Mouse (Mus musculus) liver, embryonic 14.5 days (tissue): ENCODE measurements around the gene Magi1. TPM values are rescaled to one million over a fixed set of nuclear protein-coding genes. Genes with fewer than 3 reads are reported as not detected.
A peak's percentile ranks its signal among the peaks of the same experiment; 100 is the strongest.

Experiments
- ATAC-seq: fragments of 200-750 bp; cut with Nextera tagmentation; 2 replicates; pipeline ENCODE4 v1.8.0; 2017; ENCODE audit warnings: moderate number of reproducible peaks, mild to moderate bottlenecking, moderate library complexity; ENCODE audit not compliant: insufficient read depth
- DNase-seq, 3 experiments: peaks; one replicate each; pipeline ENCODE4 v3.0.0-alpha.2; 2012 to 2013; ENCODE audit warnings: low read depth in 3 of 3, low spot score in 3 of 3
- H3K27ac ChIP-seq: fragments of 300-500 bp; sonication (generic); 2 replicates; pipeline ENCODE4 v1.5.1; 2014; ENCODE audit warnings: moderate library complexity, mild to moderate bottlenecking, control low read depth, inconsistent platforms
- H3K27me3 ChIP-seq: fragments of 300-500 bp; sonication (generic); 2 replicates; pipeline ENCODE4 v1.6.1; 2014; ENCODE audit warnings: mild to moderate bottlenecking, low read length, moderate library complexity; ENCODE audit not compliant: control insufficient read depth, insufficient read depth
- H3K36me3 ChIP-seq: fragments of 300-500 bp; sonication (generic); replicated peaks from 2 replicates; pipeline ENCODE4 v1.6.1; 2014; ENCODE audit warnings: low read depth; ENCODE audit not compliant: control insufficient read depth, insufficient read depth
- H3K4me1 ChIP-seq, 2 experiments: fragments of 200-500 bp in 1 of 2; fragments of 300-500 bp in 1 of 2; sonication (generic) in 1 of 2; replicated peaks; 2 replicates each; pipeline ENCODE4 v1.6.1; 2012 to 2014; ENCODE audit warnings: antibody characterized with exemption in 1 of 2, inconsistent platforms in 1 of 2, low read length in 1 of 2; ENCODE audit not compliant: control insufficient read depth in 2 of 2, insufficient read depth in 2 of 2
- H3K4me2 ChIP-seq: fragments of 300-500 bp; sonication (generic); 2 replicates; pipeline ENCODE4 v1.6.1; 2014; ENCODE audit warnings: low read depth, mild to moderate bottlenecking, control low read depth, moderate library complexity
- H3K4me3 ChIP-seq, 2 experiments: fragments of 200-500 bp in 1 of 2; fragments of 300-500 bp in 1 of 2; sonication (generic) in 1 of 2; 2 replicates each; pipeline ENCODE4 v1.5.1; 2012 to 2014; ENCODE audit warnings: low read depth in 2 of 2, low read length in 2 of 2, mild to moderate bottlenecking in 2 of 2, control low read depth in 1 of 2, inconsistent platforms in 1 of 2, moderate library complexity in 1 of 2; ENCODE audit not compliant: insufficient read depth in 1 of 2
- H3K9ac ChIP-seq: fragments of 300-500 bp; sonication (generic); replicated peaks from 2 replicates; pipeline ENCODE4 v1.6.1; 2014; ENCODE audit warnings: mild to moderate bottlenecking, control low read depth, moderate library complexity
- H3K9me3 ChIP-seq: fragments of 300-500 bp; sonication (generic); 2 replicates; pipeline ENCODE4 v1.6.1; 2016; ENCODE audit warnings: low read length, mixed read lengths; ENCODE audit not compliant: control insufficient read depth
- CTCF ChIP-seq: IDR thresholded peaks from 2 replicates; pipeline ENCODE4 v1.5.1; 2016; ENCODE audit warnings: antibody characterized with exemption, low read depth, control low read depth
- EP300 ChIP-seq: IDR thresholded peaks from 2 replicates; pipeline ENCODE4 v1.6.1; 2016; ENCODE audit warnings: antibody characterized with exemption, low read depth
- WGBS: fragments of 180-500 bp; shearing (Covaris S2); extraction: QIAGEN DNeasy Blood & Tissue Kit; methylation state at CpG from one replicate; pipeline ENCODE4 v1.1.7; 2014; ENCODE audit not compliant: insufficient replicate concordance; 5-methylcytosine and 5-hydroxymethylcytosine counted together
- polyA plus RNA-seq, 2 experiments: library from polyadenylated mRNA; depleted of rRNA in 1 of 2; stranded (reverse) in 1 of 2; unstranded in 1 of 2; fragments of >200 nt; fragmentation: Nextera tagmentation in 1 of 2; extraction: Ambion mirVana in 1 of 2; gene quantifications; 2 replicates each; pipeline versions ENCODE4 v1.2.1 to v1.2.3; 2012 to 2014

Gene Magi1
- polyA plus RNA-seq, 2 experiments, result 1.1 to 1.3 TPM

DNA sequence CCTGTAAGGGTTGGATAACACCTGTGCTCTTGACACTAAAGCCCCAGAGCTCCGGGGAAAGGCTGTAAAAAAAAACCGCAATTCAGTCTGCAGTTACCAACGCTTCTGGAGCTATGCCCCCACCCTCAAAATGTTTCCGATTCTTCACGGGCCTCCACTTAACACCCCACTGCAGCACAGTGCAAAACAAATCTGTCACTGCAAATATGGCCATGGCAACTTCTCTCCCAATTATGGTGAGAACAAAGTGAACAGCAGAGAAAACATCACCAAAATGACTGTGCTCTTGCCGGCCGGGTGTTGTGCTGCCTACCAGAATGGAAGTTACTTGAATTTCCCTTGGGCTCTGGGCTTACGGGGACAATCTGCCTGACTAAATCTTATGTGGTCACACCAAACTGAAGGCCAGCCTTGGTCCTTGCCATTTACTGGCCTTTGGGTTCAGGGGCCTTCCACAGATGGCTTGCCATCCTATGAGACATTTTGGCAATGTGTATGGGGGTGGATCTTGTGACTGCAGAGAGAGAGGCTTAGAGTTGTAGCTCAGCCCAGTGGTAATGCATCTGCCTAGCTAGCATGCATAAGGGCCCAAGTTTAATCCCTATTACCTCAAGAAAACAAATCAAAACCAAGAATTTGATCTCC is 286.8 kb downstream of the Magi1 start:
- WGBS, result 73% methylated on average over 8 of the region's 8 CpGs
- Histone ChIP-seq H3K4me3 (no peak overlapping the region), H3K9me3 (no peaks in the 10 kb centered on the region), H3K9ac (no peak overlapping the region), H3K27me3 (no peaks in the 10 kb centered on the region), H3K27ac (no peak overlapping the region), H3K4me2 (no peak overlapping the region), H3K4me1 (no peaks in the 10 kb centered on the region), H3K36me3 (no peaks in the 10 kb centered on the region)
- ATAC-seq (no peak), DNase-seq (no peak)
- TF ChIP-seq EP300 (no peak), CTCF (no peak)

DNA sequence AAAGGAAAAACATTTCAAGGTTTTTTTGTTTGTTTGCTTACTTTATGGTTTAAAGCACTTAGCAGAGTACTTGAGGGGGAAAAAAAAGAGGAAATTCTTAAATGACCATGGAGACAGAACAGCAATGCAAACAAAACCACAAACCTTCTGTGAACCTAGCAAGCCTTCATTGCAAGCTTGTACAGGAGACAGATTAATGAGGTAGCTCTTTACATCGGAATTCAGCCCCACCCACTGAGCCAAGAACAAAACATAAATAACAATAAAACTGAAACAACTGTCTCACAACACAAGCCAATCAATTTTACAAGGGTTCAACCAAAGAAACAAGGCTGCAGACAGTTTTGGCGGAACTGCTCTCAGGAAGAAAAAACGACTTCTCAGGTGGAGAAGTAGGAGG is 296.2 kb downstream of the Magi1 start:
- H3K36me3 ChIP-seq, result no peaks in the 10 kb centered on the region
- no peak overlapping the region for H3K9ac ChIP-seq
- H3K4me1 ChIP-seq, result no peaks in the 10 kb centered on the region; a peak in 1 of 4 replicates
- no peak for ATAC-seq
- no peak overlapping the region for H3K4me3 ChIP-seq
- no peak for TF ChIP-seq CTCF
- no peak for TF ChIP-seq EP300
- no peak overlapping the region for H3K4me2 ChIP-seq
- no peak for DNase-seq
- no peaks in the 10 kb centered on the region for H3K9me3 ChIP-seq
- no peaks in the 10 kb centered on the region for H3K27me3 ChIP-seq
- 16% methylated on average over 3 of the region's 3 CpGs for WGBS
- no peak overlapping the region for H3K27ac ChIP-seq

DNA sequence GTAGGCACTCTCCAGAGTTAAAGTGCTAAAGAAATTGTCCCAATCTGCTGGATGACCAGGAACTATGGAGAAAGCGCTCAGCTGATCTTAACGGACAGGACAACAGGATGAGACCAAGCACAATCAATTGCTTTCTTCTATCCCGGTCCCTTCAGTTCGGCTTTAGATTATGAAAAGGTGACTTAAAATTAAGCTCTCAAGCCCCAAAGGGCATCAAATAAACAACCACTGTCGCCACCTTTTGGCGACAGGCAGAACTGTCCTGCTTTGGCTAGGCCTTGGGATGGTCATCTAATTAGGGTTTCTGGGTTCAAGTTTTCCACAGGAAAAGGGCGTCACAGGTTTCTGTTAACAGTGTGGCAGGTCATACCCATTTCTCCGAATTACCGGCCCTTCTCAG is 298.6 kb downstream of the Magi1 start:
- Histone ChIP-seq H3K27me3 (no peaks in the 10 kb centered on the region), H3K27ac (no peak overlapping the region), H3K36me3 (no peaks in the 10 kb centered on the region), H3K4me1 (no peaks in the 10 kb centered on the region; a peak in 1 of 4 replicates), H3K4me3 (no peak overlapping the region), H3K9me3 (no peaks in the 10 kb centered on the region), H3K4me2 (no peak overlapping the region), H3K9ac (no peak overlapping the region)
- WGBS, result 47% methylated on average over 9 of the region's 9 CpGs
- DNase-seq (no peak), ATAC-seq (no peak)
- TF ChIP-seq EP300 (no peak), CTCF (peak; percentile 59)

DNA sequence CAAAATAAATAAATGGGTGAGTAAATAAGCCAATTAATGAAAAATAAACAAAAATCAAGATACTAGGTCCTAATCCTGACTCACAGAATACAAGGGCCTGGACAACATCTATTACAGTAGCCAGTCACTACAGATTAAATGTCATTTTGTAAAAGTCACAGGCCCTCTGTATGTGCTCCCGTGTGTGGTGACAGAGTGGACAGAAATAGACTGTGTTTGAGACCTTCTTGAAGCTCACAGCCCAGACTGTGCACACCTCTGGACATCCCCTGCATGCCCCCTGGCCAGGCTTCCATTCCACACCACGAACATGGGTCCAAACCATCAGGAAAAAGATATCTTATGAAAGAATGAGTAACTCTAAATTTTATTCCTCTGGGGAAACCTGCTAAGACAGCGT is 300.2 kb downstream of the Magi1 start:
- WGBS, result 63% methylated on average over 3 of the region's 3 CpGs
- no peaks in the 10 kb centered on the region; a peak in 1 of 4 replicates for H3K4me1 ChIP-seq
- no peak for ATAC-seq
- H3K36me3 ChIP-seq, result no peaks in the 10 kb centered on the region
- DNase-seq, result no peak
- no peak overlapping the region for H3K9ac ChIP-seq
- H3K4me3 ChIP-seq, result no peak overlapping the region
- H3K4me2 ChIP-seq, result no peak overlapping the region
- TF ChIP-seq EP300 (no peak), CTCF (no peak)
- H3K9me3 ChIP-seq, result no peaks in the 10 kb centered on the region
- no peaks in the 10 kb centered on the region for H3K27me3 ChIP-seq
- H3K27ac ChIP-seq, result no peak overlapping the region

DNA sequence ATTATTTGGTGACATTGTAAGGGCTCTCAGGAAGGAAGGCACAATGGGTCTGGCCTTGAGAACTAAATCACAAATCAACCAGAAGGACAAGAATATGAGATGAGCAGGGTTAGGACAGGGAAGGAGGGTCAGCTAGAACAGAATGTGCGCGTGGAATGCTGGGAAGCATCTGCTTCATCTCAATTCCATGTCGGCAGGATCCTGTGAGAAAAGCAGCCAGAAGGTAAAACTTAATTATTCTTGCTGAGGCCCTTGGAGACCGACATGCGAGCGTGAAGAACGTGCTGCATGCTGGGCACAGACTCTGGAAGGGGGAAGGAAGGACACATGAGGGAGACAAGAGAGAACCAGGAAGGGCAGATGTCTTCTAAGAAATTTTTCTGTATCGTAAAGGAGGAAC is 302.5 kb downstream of the Magi1 start:
- no peaks in the 10 kb centered on the region for H3K9me3 ChIP-seq
- H3K9ac ChIP-seq, result no peak overlapping the region
- 41% methylated on average over 8 of the region's 8 CpGs for WGBS
- no peaks in the 10 kb centered on the region for H3K36me3 ChIP-seq
- no peak overlapping the region for H3K4me2 ChIP-seq
- DNase-seq (no peak), ATAC-seq (no peak)
- H3K4me1 ChIP-seq, result no peaks in the 10 kb centered on the region
- H3K27me3 ChIP-seq, result no peaks in the 10 kb centered on the region
- H3K27ac ChIP-seq, result no peak overlapping the region
- H3K4me3 ChIP-seq, result no peak overlapping the region
- TF ChIP-seq CTCF, result no peak
- TF ChIP-seq EP300, result no peak
